Mouse (Mus musculus): ENCODE measurements around the gene Wnk1.

DNA sequence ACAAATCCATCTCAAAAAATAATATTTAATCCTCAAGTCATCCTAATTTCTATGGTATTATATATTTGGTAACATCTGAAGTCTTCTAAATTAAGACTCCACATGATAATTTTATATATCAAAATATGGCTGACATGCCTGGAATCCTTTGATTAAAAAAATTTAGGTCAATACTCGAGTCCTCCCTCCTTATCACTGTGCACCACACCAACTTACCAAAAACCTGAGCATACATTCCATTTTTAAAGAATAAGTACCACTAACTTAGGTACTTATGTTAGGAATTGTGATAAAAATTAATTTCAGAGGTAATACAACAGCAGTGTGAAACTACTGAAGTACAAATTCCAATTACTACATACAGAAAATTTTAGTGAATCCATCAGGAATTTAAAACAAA lies 27.5 kb downstream of the Wnk1 start:
- TF ChIP-seq POLR2A (IDR thresholded peaks at IDR 0.05; ENCODE audit: borderline replicate concordance, low read depth, low read length) (no peak), CTCF (IDR thresholded peaks at IDR 0.05; ENCODE audit: low read depth, low read length) (no peak)
